Mouse (Mus musculus) stomach, embryonic 16.5 days (tissue): ENCODE data around the gene Erg. TPM values are rescaled to one million over a fixed set of nuclear protein-coding genes. Genes with fewer than 3 reads are reported as not detected.

ENCODE experiments used
- ATAC-seq: fragments of 200-750 bp; cut with Nextera tagmentation; 2 replicates; pipeline ENCODE4 v1.8.0; 2017; ENCODE audit warnings: moderate number of reproducible peaks, moderate TSS enrichment; ENCODE audit not compliant: insufficient read depth, low FRiP score
- H3K27ac ChIP-seq: fragments of 300-500 bp; sonication (generic); 2 replicates; pipeline ENCODE4 v1.5.1; 2014; ENCODE audit warnings: low read length
- H3K27me3 ChIP-seq: fragments of 300-500 bp; sonication (generic); 2 replicates; pipeline ENCODE4 v1.6.1; 2014; ENCODE audit warnings: low read length, control low read depth, mixed read lengths; ENCODE audit not compliant: control insufficient read depth, insufficient read depth
- H3K36me3 ChIP-seq: fragments of 300-500 bp; sonication (generic); 2 replicates; pipeline ENCODE4 v1.6.1; 2014; ENCODE audit warnings: low read length; ENCODE audit not compliant: control insufficient read depth, insufficient read depth
- H3K4me1 ChIP-seq: fragments of 300-500 bp; sonication (generic); 2 replicates; pipeline ENCODE4 v1.6.1; 2014; ENCODE audit warnings: low read length, control low read depth, mixed read lengths; ENCODE audit not compliant: control insufficient read depth, insufficient read depth
- H3K4me2 ChIP-seq: fragments of 300-500 bp; sonication (generic); 2 replicates; pipeline ENCODE4 v1.6.1; 2014; ENCODE audit warnings: low read depth, low read length, mixed read lengths
- H3K4me3 ChIP-seq: fragments of 300-500 bp; sonication (generic); replicated peaks from 2 replicates; pipeline ENCODE4 v1.5.1; 2014; ENCODE audit warnings: mild to moderate bottlenecking, low read length
- H3K9ac ChIP-seq: fragments of 300-500 bp; sonication (generic); 2 replicates; pipeline ENCODE4 v1.6.1; 2014; ENCODE audit warnings: low read length
- H3K9me3 ChIP-seq: fragments of 300-500 bp; sonication (generic); replicated peaks from 2 replicates; pipeline ENCODE4 v1.6.1; 2016; ENCODE audit warnings: low read length, control low read depth; ENCODE audit not compliant: control insufficient read depth
- WGBS: fragments of 180-500 bp; shearing (Covaris S2); extraction: QIAGEN DNeasy Blood & Tissue Kit; methylation state at CpG from one replicate; pipeline ENCODE4 v1.1.7; 2014; 5-methylcytosine and 5-hydroxymethylcytosine counted together
- polyA plus RNA-seq: library from polyadenylated mRNA; unstranded; fragments of >200 nt; fragmentation: Nextera tagmentation; extraction: Ambion mirVana; gene quantifications from 2 replicates; pipeline ENCODE4 v1.2.1, GENCODE M21; 2015

The Erg gene
- polyA plus RNA-seq, 1 experiment from 2014 or later: 4.5 TPM

DNA sequence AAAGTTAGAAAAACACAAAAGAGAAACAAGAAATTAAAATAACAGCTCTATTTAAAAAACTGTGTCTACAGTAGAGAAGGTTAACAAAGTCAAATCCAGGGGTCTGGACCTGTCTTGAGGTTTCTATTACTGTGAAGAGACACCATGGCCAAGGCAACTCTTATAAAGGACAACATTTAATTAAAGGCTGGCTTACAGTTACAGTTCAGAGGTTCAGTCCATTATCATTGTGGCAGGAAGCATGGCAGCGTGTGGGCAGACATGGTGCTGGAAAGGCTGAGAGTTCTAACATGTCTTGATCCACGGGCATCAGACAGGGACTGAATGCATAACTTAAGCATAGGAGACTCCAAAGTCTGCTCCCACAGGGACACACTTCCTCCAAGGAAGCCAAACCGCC is 111.4 kb downstream of the Erg start:
- H3K27me3 ChIP-seq: no peaks in the 10 kb centered on the region
- H3K9me3 ChIP-seq: no peaks in the 10 kb centered on the region
- no peaks in the 10 kb centered on the region for H3K36me3 ChIP-seq
- 88% methylated on average over 3 of the region's 3 CpGs for WGBS
- no peak overlapping the region for H3K4me2 ChIP-seq
- no peak overlapping the region for H3K9ac ChIP-seq
- no peak for ATAC-seq
- H3K4me1 ChIP-seq: no peaks in the 10 kb centered on the region
- H3K27ac ChIP-seq: no peak overlapping the region
- no peak overlapping the region for H3K4me3 ChIP-seq

DNA sequence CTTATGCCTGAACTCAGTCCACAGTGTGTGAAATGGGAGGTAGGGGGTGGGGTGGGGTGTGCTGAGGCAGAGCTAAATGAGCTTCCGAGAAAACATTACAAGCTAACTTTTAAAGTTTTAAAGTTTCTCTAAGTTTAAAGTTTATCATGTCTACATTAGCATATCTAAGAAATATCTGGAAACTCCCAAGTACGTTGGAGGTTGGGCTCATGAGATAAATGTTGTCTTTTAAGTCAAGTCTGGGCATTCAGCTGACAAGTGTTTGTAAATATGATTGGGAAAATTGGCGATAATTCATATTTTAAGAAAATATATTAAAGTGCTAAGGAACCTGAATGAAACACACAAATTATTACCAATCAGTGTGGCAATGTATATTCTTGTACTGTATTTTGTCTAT is 112.4 kb downstream of the Erg start:
- Histone ChIP-seq H3K27me3 (no peaks in the 10 kb centered on the region), H3K4me3 (no peak overlapping the region), H3K27ac (no peak overlapping the region), H3K9me3 (no peaks in the 10 kb centered on the region), H3K36me3 (no peaks in the 10 kb centered on the region), H3K4me1 (no peaks in the 10 kb centered on the region), H3K4me2 (no peak overlapping the region), H3K9ac (no peak overlapping the region)
- 78% methylated on average over 3 of the region's 3 CpGs for WGBS
- no peak for ATAC-seq

DNA sequence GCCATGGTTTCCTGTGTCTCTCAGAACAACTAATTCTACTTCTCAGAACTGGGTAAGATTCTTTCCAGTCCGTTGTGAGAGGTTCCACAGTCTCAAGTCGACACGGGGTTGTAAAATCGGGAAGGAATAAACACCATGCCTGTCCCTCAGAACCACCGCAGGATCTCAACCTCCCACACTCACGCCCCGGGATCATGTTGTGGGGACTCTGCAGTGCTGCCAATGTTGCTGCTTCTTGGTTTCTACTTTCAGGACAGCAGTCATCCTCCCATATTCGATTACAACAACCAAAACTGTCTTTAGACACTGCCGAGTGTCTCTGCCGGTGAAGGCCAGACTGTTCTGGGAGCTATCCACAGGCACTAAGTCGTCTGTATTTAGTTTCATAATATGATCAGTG is 113.6 kb downstream of the Erg start:
- H3K4me3 ChIP-seq: no peak overlapping the region
- 81% methylated on average over 11 of the region's 11 CpGs for WGBS
- no peaks in the 10 kb centered on the region for H3K36me3 ChIP-seq
- no peaks in the 10 kb centered on the region for H3K27me3 ChIP-seq
- ATAC-seq: no peak
- H3K27ac ChIP-seq: no peak overlapping the region
- no peak overlapping the region for H3K9ac ChIP-seq
- H3K4me1 ChIP-seq: no peaks in the 10 kb centered on the region
- H3K4me2 ChIP-seq: no peak overlapping the region
- no peaks in the 10 kb centered on the region for H3K9me3 ChIP-seq

DNA sequence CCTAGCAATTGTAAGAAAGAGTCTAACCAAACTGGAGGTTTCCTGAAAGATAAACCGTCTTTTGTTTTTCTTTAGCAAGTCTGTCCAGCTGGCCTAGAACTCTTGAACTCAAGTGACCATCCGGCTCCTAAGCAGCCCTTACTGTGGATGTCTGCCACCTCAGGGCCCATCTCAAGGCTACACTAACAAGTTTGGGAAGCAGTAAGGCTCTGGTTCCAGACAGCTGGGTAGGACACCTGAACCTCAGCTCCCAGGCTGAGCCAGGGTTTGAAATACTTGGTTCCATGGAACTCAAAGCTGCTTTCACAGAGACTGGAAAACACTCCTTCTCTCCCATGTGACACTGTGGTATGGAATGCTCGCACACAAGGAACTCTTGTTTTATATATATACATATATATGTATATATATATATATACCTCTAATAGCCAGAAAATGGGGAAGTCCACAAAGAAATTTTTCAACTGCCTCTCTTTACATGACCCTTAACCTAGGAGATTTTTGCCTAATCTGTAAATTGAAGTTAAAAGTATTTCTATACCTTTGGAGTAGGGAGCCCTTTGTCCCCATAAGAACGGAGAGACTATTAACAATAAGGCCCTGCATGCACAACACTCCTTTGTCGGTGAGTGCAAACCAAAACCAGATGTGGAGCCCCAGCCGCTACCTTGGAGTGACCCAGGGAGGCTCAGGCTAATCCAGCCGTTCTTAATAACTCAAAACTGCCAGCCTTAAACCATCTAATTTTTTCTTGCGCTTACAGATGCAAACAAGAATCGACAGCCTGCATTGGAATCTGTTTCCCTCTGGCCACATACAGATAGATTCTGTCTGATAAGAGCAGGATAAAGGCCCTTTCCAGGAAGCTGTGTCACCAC is 116.9 kb downstream of the Erg start:
- 51% methylated on average over 9 of the region's 9 CpGs for WGBS
- Histone ChIP-seq H3K9me3 (no peaks in the 10 kb centered on the region), H3K9ac (no peak overlapping the region), H3K27me3 (no peaks in the 10 kb centered on the region), H3K4me3 (no peak overlapping the region), H3K4me2 (no peak overlapping the region), H3K27ac (no peak overlapping the region), H3K4me1 (no peaks in the 10 kb centered on the region), H3K36me3 (no peaks in the 10 kb centered on the region)
- no peak for ATAC-seq

DNA sequence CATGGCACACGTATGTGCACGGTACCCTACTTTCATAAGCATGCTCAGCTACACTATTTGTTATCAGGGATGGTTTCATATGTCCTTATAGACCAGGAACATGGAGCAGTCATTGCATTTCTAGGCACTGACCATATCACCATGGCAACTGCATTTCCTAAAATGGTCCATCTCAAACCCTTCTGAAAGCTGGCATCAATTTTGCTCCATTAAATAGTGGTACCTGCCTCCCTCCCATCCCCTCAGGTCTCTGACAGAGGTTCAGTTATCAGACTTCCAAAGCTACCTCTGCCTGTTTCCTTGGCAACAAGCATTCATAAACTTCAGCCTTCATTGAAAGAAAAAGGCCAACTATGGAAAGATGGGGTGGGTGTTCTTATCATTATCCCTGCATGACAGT is 118.5 kb downstream of the Erg start:
- 95% methylated on average over 2 of the region's 2 CpGs for WGBS
- H3K36me3 ChIP-seq: no peaks in the 10 kb centered on the region
- H3K9me3 ChIP-seq: no peaks in the 10 kb centered on the region
- no peak overlapping the region for H3K4me3 ChIP-seq
- ATAC-seq: no peak
- no peaks in the 10 kb centered on the region for H3K4me1 ChIP-seq
- no peak overlapping the region for H3K27ac ChIP-seq
- H3K4me2 ChIP-seq: no peak overlapping the region
- H3K9ac ChIP-seq: no peak overlapping the region
- no peaks in the 10 kb centered on the region for H3K27me3 ChIP-seq

DNA sequence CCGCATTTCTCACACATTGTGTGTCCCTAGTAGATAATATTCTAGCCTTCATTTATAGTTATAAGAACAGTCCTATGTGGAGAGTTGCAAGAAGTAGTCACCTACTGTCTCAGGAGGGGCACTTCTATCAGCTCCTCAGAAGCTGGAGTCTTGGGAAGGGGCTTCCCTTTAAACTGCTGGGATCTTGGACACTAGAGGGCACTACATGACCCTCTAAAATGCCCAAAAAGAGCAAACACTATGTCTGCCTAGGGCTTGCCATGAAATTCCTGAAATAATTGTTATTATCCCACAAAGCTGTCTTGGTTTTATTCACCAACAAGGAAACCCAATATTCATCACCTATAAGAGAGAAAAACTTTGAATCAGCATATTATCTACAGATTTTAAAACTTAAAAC is 119.8 kb downstream of the Erg start:
- Histone ChIP-seq H3K4me3 (no peak overlapping the region), H3K9ac (no peak overlapping the region), H3K27ac (no peak overlapping the region), H3K27me3 (no peaks in the 10 kb centered on the region), H3K4me2 (no peak overlapping the region), H3K9me3 (no peaks in the 10 kb centered on the region), H3K4me1 (no peaks in the 10 kb centered on the region), H3K36me3 (no peaks in the 10 kb centered on the region)
- WGBS: 87% methylated on average over 1 of the region's 1 CpGs
- no peak; the same call in 1 of the 2 replicates for ATAC-seq

DNA sequence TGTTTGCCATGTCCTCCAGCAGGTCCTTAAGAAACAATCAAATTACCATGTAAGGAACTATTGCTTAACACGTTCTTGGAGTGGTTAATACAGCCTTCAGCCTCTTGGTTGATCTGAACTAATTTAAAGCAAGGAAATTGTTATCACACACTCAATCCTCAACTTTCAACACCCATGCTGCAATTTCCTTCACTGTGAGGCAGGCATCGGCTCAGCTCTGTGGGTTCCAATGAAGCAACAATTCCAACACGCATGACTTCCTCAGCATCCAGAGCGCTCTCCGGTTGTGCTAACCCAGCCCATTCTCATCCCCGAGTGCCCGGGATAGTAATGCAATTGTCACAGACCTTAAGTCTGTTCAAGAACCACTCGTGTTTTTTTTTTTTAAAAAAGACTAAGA is 121.8 kb downstream of the Erg start:
- no peak overlapping the region for H3K9ac ChIP-seq
- ATAC-seq: no peak
- H3K4me3 ChIP-seq: no peak overlapping the region
- H3K27me3 ChIP-seq: no peaks in the 10 kb centered on the region
- H3K27ac ChIP-seq: no peak overlapping the region
- no peaks in the 10 kb centered on the region for H3K9me3 ChIP-seq
- H3K4me2 ChIP-seq: no peak overlapping the region
- H3K4me1 ChIP-seq: no peaks in the 10 kb centered on the region
- H3K36me3 ChIP-seq: no peaks in the 10 kb centered on the region
- 79% methylated on average over 8 of the region's 8 CpGs for WGBS

DNA sequence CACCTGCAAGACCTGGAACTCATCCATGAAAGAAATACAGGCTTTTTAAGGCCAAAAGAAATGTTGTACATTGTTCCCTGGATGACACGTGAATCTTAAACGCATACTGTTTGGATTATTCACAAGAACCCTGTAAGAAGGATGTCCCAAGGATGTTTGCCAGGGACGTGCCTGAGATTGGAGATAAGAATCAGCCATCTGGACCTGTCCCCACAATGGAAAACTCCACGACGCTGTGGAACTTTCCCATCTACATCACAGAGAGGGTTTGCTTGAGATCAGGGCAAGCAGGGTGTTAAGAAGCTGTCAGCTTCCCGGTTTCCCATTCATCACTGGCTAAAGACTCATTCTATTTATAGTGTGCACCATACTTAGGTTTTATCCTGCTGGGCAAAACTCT is 122.6 kb downstream of the Erg start:
- no peak overlapping the region for H3K4me2 ChIP-seq
- ATAC-seq: 0 out of 2 replicates have a peak, but pooled peaks have one; percentile 7
- H3K36me3 ChIP-seq: no peaks in the 10 kb centered on the region
- no peaks in the 10 kb centered on the region for H3K27me3 ChIP-seq
- 20% methylated on average over 6 of the region's 6 CpGs for WGBS
- H3K9me3 ChIP-seq: no peaks in the 10 kb centered on the region
- H3K27ac ChIP-seq: no peak overlapping the region
- H3K9ac ChIP-seq: no peak overlapping the region
- H3K4me1 ChIP-seq: no peaks in the 10 kb centered on the region
- H3K4me3 ChIP-seq: no peak overlapping the region

DNA sequence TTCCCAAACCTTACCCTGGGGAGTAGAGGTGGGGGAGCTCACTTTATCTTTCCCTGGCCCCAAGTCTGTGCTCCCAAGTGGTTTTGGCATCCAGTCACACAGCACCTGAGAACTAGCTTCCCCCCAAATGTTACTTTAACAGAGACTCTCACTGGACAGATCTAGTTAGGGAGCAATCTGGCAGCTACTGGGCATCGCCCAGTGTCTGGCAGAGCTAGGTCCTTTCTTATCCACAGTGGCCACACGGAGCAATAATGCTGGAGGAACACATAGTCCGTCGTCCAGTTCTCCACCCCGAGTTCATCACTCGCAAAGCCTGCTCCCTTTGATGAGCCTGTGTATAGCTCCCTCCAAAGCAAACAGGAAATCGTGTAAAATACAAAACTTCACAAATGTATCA is 124.5 kb downstream of the Erg start:
- 75% methylated on average over 7 of the region's 7 CpGs for WGBS

More for the DNA sequence above, 124.5 kb downstream of the Erg start:
- H3K4me1 ChIP-seq: no peaks in the 10 kb centered on the region
- H3K4me3 ChIP-seq: no peak overlapping the region
- no peaks in the 10 kb centered on the region for H3K9me3 ChIP-seq
- H3K4me2 ChIP-seq: no peak overlapping the region
- no peak overlapping the region for H3K27ac ChIP-seq
- H3K9ac ChIP-seq: no peak overlapping the region
- no peak for ATAC-seq
- H3K36me3 ChIP-seq: no peaks in the 10 kb centered on the region
- H3K27me3 ChIP-seq: no peaks in the 10 kb centered on the region
